Mouse (Mus musculus) liver, adult 2 months (tissue): ENCODE results near the gene Man1b1.

Experiments used
- CTCF ChIP-seq: fragments of 200-500 bp; IDR thresholded peaks from 2 replicates; pipeline ENCODE4 v1.5.1; 2011; ENCODE audit warnings: low read depth, low read length, control low read depth
- POLR2A ChIP-seq: fragments of 200-500 bp; IDR thresholded peaks from 2 replicates; pipeline ENCODE4 v1.6.1; 2011; ENCODE audit warnings: low read length, control low read depth; ENCODE audit not compliant: insufficient read depth; ENCODE audit errors: extremely low read depth

- TF ChIP-seq CTCF (no peak), POLR2A (no peak)
Measured at GRCm38 (mm10) chr2:25290816-25291130, 41.4 kb upstream of the Man1b1 start.
